12 mouse cellular contexts compared by ENCODE assay signal in the genomic region with DNA sequence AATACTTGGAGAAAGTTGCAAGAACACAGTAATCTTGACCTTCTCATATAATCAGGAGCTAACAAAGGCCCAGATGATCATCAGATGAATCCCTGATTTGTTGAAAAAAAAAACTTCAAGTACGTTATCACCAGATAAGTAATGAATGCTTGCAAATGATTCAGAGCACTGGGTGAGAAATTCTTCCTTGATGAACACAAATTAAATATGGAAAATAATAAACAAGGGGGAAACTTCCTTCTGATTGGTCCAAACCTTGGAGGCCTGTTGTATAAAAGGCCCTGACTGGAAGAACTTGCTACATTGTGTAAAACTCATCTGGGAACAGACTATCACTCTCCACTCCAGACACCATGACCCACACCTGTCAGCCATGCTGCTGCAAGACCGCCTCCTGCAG.
"Had no signal": no experiment of that assay in that cellular context is flagged by ENCODE, and none has a peak within 500 bp of the region (broad histone marks: within the 10 kb centered on the region; RNA-seq: fewer than 3 reads in every experiment).

TSS of gene Krtap31-1 (plus strand) at position 301 of the 400 bp plus-strand sequence.

- DNase-seq: left cerebral cortex, postnatal 4 days; liver; liver, embryonic 13.5 days; liver, postnatal 0 days; lung, adult 18-20 months; lung, adult 2 months; lung, embryonic 14.5 days; lung, postnatal 10 days; lung, postnatal 14 days; lung, postnatal 36 days; lung, postnatal 4 days; midbrain, embryonic 14.5 days had no signal
